Mouse (Mus musculus) forelimb bud, embryonic 11.5 days (tissue): ENCODE data around the gene Gss.

Experiments used
- DNase-seq: peaks from one replicate; pipeline ENCODE4 v3.0.0-alpha.2; 2012; ENCODE audit warnings: low read depth, low spot score

Gss gene

GRCm38 (mm10) chr2:155517455-155518423, 74.9 kb downstream of the Gss start, which contains the start of the genes Acss2 and Ggt7:
Acss2 (plus strand) TSS chr2:155517948.
Ggt7 (minus strand) TSS chr2:155518237.
- DNase-seq = peak; percentile 94

- peak; percentile 63 for DNase-seq
These were observed 76.7 kb downstream of the Gss start for GRCm38 (mm10) chr2:155515941-155516340.

DNA sequence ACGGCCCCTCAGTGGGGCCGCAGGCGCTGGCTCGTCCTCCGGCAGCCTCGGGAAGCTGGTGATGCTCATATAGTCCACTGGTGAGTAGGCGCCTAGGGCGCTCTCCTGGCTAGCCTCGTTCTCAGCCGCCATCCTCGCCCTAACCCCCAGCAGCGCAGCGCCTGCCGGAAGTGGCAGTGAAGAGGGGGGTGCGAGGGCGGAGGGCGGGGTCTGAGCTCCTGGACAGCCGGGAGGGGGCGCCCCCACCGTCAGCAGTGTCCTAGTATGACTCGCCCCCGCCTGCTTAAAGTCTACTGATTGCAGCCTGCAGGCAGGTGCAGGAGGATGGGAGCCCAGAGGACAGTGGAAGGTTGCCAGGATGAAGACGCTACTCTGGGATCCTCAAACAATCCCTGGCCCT, 77.9 kb downstream of the Gss start:
- no peak for DNase-seq

DNA sequence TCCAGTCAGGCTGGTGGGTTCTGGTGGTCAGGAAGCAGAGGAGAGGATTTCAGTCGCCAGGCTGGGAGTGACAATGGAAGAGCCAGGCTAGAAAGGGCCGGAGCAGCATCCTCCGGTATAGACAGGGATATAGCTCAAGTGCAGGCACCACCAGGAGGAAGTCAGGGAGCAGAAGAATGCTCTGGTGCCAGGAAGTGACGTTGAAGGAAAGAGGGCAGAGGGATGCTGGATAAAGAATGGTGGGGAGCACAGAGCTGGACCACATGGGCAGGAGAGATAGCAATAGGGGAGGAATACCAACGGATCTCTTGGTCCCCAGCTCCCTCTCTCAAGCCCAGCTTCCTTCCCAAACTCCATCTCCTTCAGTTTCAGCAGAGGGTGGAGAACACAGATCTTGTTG, 79.1 kb downstream of the Gss start:
- no peak for DNase-seq
